Mouse (Mus musculus): ENCODE data around the gene Nt5dc2.

DNA sequence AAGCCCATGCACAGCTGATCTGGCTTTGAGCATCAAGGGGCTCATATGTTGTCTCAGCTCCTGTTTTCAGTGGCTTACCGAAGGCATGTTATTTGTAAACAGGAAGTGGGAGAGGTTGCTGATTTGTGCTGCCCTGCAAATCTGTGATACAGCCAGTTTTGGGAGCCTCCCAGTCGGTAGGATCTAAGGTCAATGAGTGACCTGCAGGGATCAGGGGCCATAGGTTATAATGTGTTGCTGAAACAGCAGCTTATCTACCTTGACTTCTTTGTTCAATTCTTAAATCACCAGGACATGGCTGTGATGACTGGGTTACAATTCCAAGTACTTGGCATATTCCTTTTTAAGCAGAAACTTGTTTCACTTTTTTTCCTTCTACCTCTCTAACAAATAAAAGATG is 15.3 kb upstream of the Nt5dc2 start:
- TF ChIP-seq CTCF (IDR thresholded peaks at IDR 0.05; ENCODE audit: extremely low read depth, insufficient read length, insufficient replicate concordance, low read depth, low read length), result no peak
- no peak for TF ChIP-seq POLR2A (IDR thresholded peaks at IDR 0.05; ENCODE audit: low read depth, low read length)
